Mouse (Mus musculus): ENCODE data around the gene Tead4. TPM values are rescaled to one million over a fixed set of nuclear protein-coding genes. Genes with fewer than 3 reads are reported as not detected.
"Not testable (repeated sequence)": the region's sequence is repeated elsewhere in the genome, so short reads cannot be mapped to it uniquely, and the experiment has no call there.

The Tead4 gene
- polyA plus RNA-seq, 1 experiment from 2014 or later, result 1.6 TPM

DNA sequence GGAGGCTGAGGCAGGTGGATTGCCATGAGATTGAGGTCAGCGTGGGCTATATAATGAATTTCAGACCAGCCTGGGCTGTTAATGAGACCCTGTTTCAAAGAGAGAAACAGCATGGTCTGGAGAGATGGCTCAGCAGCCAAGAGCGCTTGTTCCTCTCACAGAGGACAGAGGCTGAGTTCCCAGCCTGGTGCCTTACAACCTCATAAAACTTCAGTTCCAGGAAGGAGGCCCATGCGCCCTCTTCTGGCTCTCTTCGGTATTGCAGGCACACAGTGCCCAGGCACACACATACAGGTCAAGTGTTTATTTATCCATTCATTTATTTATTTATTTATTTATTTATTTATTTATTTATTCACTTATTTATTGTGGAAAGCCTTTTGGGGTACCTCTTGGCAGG, 7.7 kb upstream of the Tead4 start:
- no peak overlapping the region for H3K9ac ChIP-seq
- WGBS, result 29% methylated on average over 4 of the region's 4 CpGs
- no peak; the same call in 1 of the 2 replicates for ATAC-seq (ENCODE audit: insufficient read depth, low FRiP score, low read depth)
- H3K9me3 ChIP-seq, result no peaks in the 10 kb centered on the region
- H3K27me3 ChIP-seq (replicated peaks), result no peaks in the 10 kb centered on the region
- H3K27ac ChIP-seq, result no peak overlapping the region
- H3K36me3 ChIP-seq, result no peaks in the 10 kb centered on the region
- no peaks in the 10 kb centered on the region for H3K4me1 ChIP-seq
- H3K4me3 ChIP-seq (replicated peaks), result no peak overlapping the region
- H3K4me2 ChIP-seq, result no peak overlapping the region

DNA sequence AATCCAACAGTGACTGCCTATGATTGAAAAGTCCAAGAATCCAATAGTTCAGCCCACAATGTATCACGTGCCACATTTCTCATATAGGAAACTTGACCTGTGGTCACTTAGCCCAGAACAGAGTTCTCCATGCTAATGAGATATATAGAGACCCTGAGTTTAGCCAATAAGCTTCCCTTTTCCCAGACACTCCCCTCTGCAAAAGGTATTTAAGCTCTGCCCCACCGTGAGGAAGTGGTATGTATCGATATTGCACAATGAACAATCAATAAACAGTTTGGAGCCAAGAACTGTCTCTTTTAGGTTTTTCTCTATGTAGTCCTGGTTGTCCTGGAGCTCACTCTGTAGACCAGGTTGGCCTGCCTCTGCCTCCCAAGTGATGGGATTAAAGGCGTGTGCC, 4.2 kb upstream of the Tead4 start:
- Histone ChIP-seq H3K9ac (no peak overlapping the region), H3K9me3 (no peaks in the 10 kb centered on the region), H3K27me3 (replicated peaks) (peaks cover 11% of the 10 kb centered on the region), H3K4me2 (no peak overlapping the region), H3K36me3 (no peaks in the 10 kb centered on the region), H3K27ac (no peak overlapping the region), H3K4me1 (peaks cover 7% of the 10 kb centered on the region; the same call in 1 of the 2 replicates), H3K4me3 (replicated peaks) (no peak overlapping the region)
- 71% methylated on average over 4 of the region's 4 CpGs for WGBS
- ATAC-seq (ENCODE audit: insufficient read depth, low FRiP score, low read depth), result no peak

DNA sequence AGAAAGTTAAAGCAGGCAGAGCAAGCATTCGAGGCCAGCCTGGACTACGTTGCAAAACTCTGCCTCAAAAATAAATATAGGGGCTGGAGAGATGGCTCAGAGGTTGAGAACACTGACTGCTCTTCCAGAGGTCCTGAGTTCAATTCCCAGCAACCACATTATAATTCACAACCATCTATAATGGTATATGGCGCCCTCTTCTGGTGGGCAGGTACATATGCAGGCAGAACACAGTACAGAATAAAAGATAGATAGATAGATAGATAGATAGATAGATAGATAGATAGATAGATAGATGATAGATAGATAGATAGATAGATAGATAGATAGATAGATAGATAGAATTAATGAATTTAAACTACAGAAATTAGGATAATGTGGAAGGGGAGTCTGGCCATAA, 2.0 kb upstream of the Tead4 start:
- H3K4me1 ChIP-seq, result peaks cover 14% of the 10 kb centered on the region; the same call in 1 of the 2 replicates
- H3K36me3 ChIP-seq; H3K4me3 ChIP-seq (replicated peaks); H3K27ac ChIP-seq; H3K9ac ChIP-seq; H3K9me3 ChIP-seq; H3K4me2 ChIP-seq; ATAC-seq (ENCODE audit: insufficient read depth, low FRiP score, low read depth): not testable (repeated sequence)
- WGBS, result 79% methylated on average over 3 of the region's 3 CpGs
- H3K27me3 ChIP-seq (replicated peaks), result peaks cover 31% of the 10 kb centered on the region

DNA sequence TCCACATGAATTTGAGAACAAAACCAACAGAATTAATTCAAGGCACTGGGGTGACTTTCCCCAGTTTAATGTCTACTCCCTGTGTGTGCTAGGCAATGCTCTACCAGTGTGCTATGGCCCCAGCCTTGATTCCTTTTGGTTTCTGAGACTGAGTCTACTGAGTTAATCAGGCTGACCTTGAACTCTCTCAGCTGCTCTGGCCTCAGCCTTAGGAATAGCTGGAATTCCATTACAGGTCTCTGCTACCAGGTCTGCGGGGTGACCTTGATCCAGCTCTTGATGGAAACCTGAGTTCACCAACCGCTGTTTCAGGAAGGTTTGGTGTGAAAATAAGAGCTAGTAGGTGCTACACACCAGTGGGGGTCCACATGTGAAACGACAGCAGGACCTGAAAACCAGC, 1.3 kb upstream of the Tead4 start:
- Histone ChIP-seq H3K9me3 (no peaks in the 10 kb centered on the region), H3K27ac (no peak overlapping the region), H3K9ac (no peak overlapping the region), H3K4me2 (no peak overlapping the region), H3K4me1 (peaks cover 17% of the 10 kb centered on the region), H3K36me3 (no peaks in the 10 kb centered on the region), H3K27me3 (replicated peaks) (peaks cover 31% of the 10 kb centered on the region), H3K4me3 (replicated peaks) (no peak overlapping the region)
- ATAC-seq (ENCODE audit: insufficient read depth, low FRiP score, low read depth), result no peak
- 80% methylated on average over 3 of the region's 3 CpGs for WGBS

DNA sequence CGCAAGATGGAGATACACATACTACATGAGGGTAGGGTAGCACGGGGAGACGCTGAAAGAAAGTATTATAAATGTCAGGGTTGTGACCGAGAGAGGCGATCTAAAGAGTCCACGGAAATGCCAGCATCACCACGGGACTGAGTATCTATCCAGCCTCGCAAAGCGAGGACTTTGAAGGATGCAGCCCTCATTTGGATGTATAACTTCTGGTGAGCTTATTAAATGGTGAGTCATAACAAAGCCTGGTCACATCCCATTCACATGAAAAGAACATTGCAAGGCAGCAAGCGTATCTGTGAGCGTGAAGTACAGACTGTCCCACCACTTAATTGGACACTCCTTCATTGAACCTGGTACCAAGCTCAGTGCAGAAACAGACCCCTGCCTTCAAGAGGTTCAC, 835 bp upstream of the Tead4 start:
- ATAC-seq (ENCODE audit: insufficient read depth, low FRiP score, low read depth), result no peak
- H3K9ac ChIP-seq, result no peak overlapping the region
- no peaks in the 10 kb centered on the region for H3K36me3 ChIP-seq
- peak overlapping the region; percentile 73; the same call in 1 of the 2 replicates for H3K4me3 ChIP-seq (replicated peaks)
- peaks cover 22% of the 10 kb centered on the region for H3K4me1 ChIP-seq
- H3K27ac ChIP-seq, result no peak overlapping the region
- WGBS, result 32% methylated on average over 11 of the region's 11 CpGs
- H3K27me3 ChIP-seq (replicated peaks), result peaks cover 31% of the 10 kb centered on the region
- peak overlapping the region; percentile 94 for H3K4me2 ChIP-seq
- no peaks in the 10 kb centered on the region for H3K9me3 ChIP-seq

DNA sequence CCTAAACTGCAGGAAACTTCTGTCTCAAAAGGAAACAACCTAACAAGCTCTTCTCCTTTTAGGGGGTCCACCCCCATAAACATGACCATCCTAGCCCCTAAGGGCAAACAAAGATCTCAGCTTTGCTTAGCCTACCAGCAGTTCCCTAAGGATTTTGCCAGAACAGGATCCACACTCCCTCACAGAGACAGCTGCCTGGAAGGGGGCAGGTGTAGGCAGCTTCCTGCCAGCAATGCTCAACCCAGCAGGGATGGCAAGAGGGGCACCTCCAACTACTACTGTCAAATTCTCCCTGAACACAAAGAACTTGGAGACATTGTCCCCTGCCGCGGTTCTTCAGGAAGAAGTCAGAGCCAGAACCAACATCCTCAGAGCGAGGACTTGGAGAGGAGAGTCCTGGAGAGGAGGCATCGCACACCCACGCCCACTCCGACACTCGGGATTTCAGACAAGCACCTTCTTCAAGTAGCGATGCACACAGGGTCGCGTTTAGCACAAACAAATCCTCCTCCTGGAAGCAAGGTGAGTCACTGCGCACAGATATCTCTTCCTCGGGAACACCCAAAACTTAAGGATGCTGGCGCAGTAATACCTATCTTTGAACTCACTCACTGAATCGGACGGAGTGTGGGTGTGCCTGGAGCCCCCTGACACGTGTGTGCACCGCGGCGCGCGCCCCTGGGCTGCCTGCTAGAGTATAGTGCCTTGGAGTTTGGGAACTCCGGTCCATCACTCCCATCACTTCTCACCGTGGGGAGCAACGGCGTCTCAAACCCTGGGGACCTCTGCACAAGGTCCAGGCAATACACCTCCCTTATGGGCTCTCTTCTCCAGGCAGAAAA, 1.1 kb downstream of the Tead4 start:
- H3K9me3 ChIP-seq, result no peaks in the 10 kb centered on the region
- no peaks in the 10 kb centered on the region for H3K36me3 ChIP-seq
- no peak overlapping the region for H3K27ac ChIP-seq
- peak overlapping the region; percentile 34; the same call in 1 of the 2 replicates for H3K9ac ChIP-seq
- peaks cover 31% of the 10 kb centered on the region for H3K27me3 ChIP-seq (replicated peaks)
- H3K4me3 ChIP-seq (replicated peaks), result peak overlapping the region; percentile 73
- peak overlapping the region; percentile 94 for H3K4me2 ChIP-seq
- WGBS, result 1% methylated on average over 25 of the region's 25 CpGs
- peaks cover 25% of the 10 kb centered on the region for H3K4me1 ChIP-seq
- ATAC-seq (ENCODE audit: insufficient read depth, low FRiP score, low read depth), result no peak

DNA sequence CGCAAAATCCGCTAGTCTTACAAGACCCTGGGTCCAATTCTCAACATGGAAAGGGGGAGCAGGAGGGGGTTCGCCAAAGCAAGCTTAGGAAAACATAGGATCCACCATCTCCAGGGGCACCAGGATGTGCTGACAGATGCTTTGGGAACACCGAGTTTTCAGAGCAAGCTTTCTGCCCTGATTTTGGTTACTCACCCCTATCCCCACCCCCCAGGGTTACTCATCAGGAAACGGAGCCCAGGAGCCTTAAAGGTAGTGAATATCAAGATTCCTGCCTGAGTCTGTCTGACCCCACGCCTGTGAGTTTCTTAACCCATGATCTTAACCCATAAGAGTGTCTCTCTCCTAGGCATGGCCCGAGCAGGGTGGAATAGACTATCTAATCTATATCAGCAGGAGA, 2.4 kb downstream of the Tead4 start:
- Histone ChIP-seq H3K9me3 (no peaks in the 10 kb centered on the region), H3K9ac (no peak overlapping the region), H3K27me3 (replicated peaks) (peaks cover 31% of the 10 kb centered on the region), H3K4me2 (no peak overlapping the region), H3K27ac (no peak overlapping the region), H3K36me3 (no peaks in the 10 kb centered on the region), H3K4me3 (replicated peaks) (no peak overlapping the region), H3K4me1 (peaks cover 25% of the 10 kb centered on the region)
- 45% methylated on average over 7 of the region's 7 CpGs for WGBS
- ATAC-seq (ENCODE audit: insufficient read depth, low FRiP score, low read depth), result no peak

DNA sequence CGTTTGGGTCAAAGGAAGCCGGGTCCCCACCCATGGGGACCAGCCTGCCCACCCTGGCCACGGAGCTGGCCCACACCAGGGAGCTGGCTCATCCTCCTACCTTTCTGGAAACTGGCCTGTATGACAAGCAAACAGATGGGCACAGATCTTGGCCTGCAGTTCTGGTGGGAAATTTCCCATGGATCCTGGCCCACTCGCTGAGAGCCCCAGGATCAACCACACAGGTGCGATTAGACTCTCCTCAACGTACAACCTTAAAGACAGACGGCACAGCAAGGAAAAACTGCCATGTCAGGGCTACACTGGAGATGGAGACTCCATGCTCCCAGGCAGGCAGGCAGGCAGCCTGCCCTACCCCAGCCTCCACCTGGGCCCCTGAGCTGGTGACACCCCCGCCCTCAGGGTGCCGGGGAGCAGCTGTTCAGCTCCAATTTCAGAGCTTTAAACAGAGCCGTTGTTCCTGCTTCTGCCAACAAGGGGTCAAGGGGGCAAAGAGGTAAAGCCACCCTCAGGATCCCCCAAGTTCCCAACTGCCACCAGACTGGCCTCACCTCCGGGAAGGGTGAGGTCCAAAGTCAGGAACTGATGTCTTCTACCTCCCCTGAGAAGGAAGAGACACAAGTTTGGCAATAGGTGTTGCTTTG, 3.8 kb downstream of the Tead4 start:
- WGBS, result 40% methylated on average over 11 of the region's 11 CpGs
- no peak overlapping the region for H3K27ac ChIP-seq
- H3K4me2 ChIP-seq, result no peak overlapping the region
- no peak overlapping the region for H3K9ac ChIP-seq
- H3K9me3 ChIP-seq, result no peaks in the 10 kb centered on the region
- no peak for ATAC-seq (ENCODE audit: insufficient read depth, low FRiP score, low read depth)
- H3K4me1 ChIP-seq, result peaks cover 25% of the 10 kb centered on the region
- H3K36me3 ChIP-seq, result no peaks in the 10 kb centered on the region
- no peak overlapping the region for H3K4me3 ChIP-seq (replicated peaks)
- H3K27me3 ChIP-seq (replicated peaks), result peaks cover 28% of the 10 kb centered on the region

DNA sequence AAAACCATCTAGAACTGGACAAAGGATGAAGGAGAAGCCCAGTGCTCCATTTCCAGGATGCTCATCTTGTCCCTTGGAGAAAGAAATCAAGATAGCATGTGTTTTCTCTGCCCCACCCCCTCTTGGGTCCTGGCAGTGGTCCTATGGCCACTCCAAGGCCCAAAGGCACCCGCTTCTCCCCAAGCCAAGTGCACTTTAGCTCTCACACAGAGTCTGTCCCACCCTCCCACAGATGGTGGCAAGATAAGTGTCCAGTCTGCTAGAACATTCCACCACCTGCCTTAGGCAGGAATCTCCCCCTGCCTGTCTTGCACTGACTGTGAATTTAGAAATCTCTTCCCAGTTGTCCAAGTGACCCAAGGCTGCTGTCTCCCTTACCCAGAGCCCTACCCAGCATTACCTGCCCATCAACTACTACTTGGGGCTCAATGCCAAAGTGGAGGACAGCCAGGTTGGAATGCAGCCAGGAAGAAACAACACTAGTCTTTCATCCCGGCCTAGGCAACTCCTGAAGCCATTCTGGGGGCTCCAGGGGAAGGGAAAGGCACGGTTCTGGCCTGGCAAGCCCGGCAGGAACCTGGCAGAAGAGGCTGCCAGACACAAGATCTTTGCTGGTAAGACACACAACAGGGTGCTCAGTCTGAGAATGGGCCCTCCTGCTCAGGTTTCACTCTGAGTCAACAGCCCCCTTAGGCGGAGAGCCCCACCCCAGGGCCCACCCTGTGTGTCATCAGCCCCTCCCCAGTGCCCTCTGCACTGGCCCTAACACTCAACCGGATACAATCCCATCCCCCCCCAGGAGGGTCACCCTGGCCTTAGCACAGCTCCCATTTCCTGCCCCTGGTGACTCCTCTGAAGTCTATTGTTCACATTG, 4.5 kb downstream of the Tead4 start:
- H3K27ac ChIP-seq, result no peak overlapping the region
- H3K4me1 ChIP-seq, result peaks cover 25% of the 10 kb centered on the region
- no peaks in the 10 kb centered on the region for H3K36me3 ChIP-seq
- H3K4me2 ChIP-seq, result no peak overlapping the region
- H3K27me3 ChIP-seq (replicated peaks), result peaks cover 23% of the 10 kb centered on the region
- H3K9me3 ChIP-seq, result no peaks in the 10 kb centered on the region
- 0 out of 2 replicates have a peak, but pooled peaks have one; percentile 19 for ATAC-seq (ENCODE audit: insufficient read depth, low FRiP score, low read depth)
- H3K4me3 ChIP-seq (replicated peaks), result no peak overlapping the region
- no peak overlapping the region for H3K9ac ChIP-seq
- 36% methylated on average over 6 of the region's 6 CpGs for WGBS

DNA sequence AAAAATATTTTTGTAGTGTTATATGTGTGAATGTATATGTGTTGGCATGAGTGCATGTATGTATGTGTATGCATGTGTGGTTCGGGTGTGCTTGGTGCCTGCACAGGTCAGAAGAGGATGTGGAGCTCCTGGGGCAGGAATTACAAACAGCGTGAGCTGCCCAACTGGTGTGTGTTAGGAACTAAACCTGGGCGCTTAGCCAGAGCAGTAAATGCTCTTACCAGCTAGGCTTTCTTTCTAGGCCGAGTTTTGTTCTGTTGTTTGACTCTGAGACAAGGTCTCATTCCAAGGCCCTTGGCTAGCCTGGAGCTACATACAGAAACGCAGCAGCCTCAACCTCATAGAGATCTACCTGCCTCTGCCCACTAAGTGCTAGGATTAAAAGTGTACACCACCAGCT, 9.3 kb downstream of the Tead4 start:
- Histone ChIP-seq H3K9ac (no peak overlapping the region), H3K4me2 (no peak overlapping the region), H3K9me3 (no peaks in the 10 kb centered on the region), H3K36me3 (no peaks in the 10 kb centered on the region), H3K4me3 (replicated peaks) (no peak overlapping the region), H3K27me3 (replicated peaks) (no peaks in the 10 kb centered on the region), H3K27ac (no peak overlapping the region), H3K4me1 (peaks cover 2% of the 10 kb centered on the region; the same call in 1 of the 2 replicates)
- WGBS, result 73% methylated on average over 5 of the region's 5 CpGs
- ATAC-seq (ENCODE audit: insufficient read depth, low FRiP score, low read depth), result no peak

DNA sequence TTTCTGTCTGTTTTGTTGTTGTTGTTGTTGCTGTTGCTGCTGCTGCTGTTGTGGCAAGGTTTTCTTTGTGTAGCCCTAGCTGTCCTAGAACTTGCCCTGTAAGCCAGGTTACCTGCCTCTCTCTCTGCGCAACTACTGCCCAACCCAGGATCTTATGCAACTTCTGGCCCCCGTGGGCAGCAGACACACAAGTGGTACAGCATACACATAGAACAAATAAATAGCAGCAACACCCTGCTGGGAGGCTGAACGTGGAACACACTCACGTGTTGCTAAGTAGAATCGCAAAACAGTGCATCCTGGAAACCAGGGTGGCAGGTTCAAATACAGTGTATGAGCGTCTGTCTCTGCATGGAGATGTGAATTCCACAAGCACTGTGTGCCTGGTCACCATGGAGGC, 11.9 kb downstream of the Tead4 start:
- Histone ChIP-seq H3K9me3 (no peaks in the 10 kb centered on the region), H3K4me2 (no peak overlapping the region), H3K4me3 (replicated peaks) (no peak overlapping the region), H3K9ac (no peak overlapping the region), H3K4me1 (peaks cover 11% of the 10 kb centered on the region), H3K27ac (no peak overlapping the region), H3K36me3 (no peaks in the 10 kb centered on the region), H3K27me3 (replicated peaks) (no peaks in the 10 kb centered on the region)
- WGBS, result 90% methylated on average over 6 of the region's 6 CpGs
- no peak for ATAC-seq (ENCODE audit: insufficient read depth, low FRiP score, low read depth)
